Mouse (Mus musculus): ENCODE results near the gene Vim.

Vim gene

GRCm38 (mm10) chr2:13573408-13574065 lies at the start of gene Vim:
TSS of gene Vim (plus strand) at chr2:13573927.
- DNase-seq: peak; percentile 26

GRCm38 (mm10) chr2:13526205-13526604 lies 47.5 kb upstream of the Vim start:
- DNase-seq: no peak

- no peak for DNase-seq
These were observed 46.6 kb upstream of the Vim start for GRCm38 (mm10) chr2:13527125-13527524.

GRCm38 (mm10) chr2:13527531-13527930 lies 46.2 kb upstream of the Vim start:
- DNase-seq: no peak

- no peak for DNase-seq
These were observed 44.3 kb upstream of the Vim start for GRCm38 (mm10) chr2:13529253-13529933.

- no peak for DNase-seq
These were observed 43.1 kb upstream of the Vim start for GRCm38 (mm10) chr2:13530639-13531038.

- DNase-seq: no peak
These were observed 37.0 kb upstream of the Vim start for GRCm38 (mm10) chr2:13536747-13537146.

GRCm38 (mm10) chr2:13537733-13538132 lies 36.0 kb upstream of the Vim start:
- DNase-seq: no peak

- no peak for DNase-seq
These were observed 35.5 kb upstream of the Vim start for GRCm38 (mm10) chr2:13538258-13538657.

- DNase-seq: no peak
These were observed 34.9 kb upstream of the Vim start for GRCm38 (mm10) chr2:13538704-13539377.

- DNase-seq: no peak
These were observed 33.9 kb upstream of the Vim start for GRCm38 (mm10) chr2:13539860-13540259.

- no peak for DNase-seq
These were observed 30.1 kb upstream of the Vim start for GRCm38 (mm10) chr2:13543519-13544124.

GRCm38 (mm10) chr2:13544193-13544824 lies 29.4 kb upstream of the Vim start, which contains the start of gene Trdmt1:
TSS of gene Trdmt1 (minus strand) at chr2:13544668.
- DNase-seq: peak; percentile 80

- DNase-seq: no peak
These were observed 25.0 kb upstream of the Vim start for GRCm38 (mm10) chr2:13548749-13549148.

GRCm38 (mm10) chr2:13553966-13554365 lies 19.8 kb upstream of the Vim start:
- DNase-seq: no peak

GRCm38 (mm10) chr2:13556239-13556638 lies 17.5 kb upstream of the Vim start:
- DNase-seq: no peak

- no peak for DNase-seq
These were observed 16.3 kb upstream of the Vim start for GRCm38 (mm10) chr2:13557145-13558030.

- DNase-seq: no peak
These were observed 15.0 kb upstream of the Vim start for GRCm38 (mm10) chr2:13558607-13559262.

GRCm38 (mm10) chr2:13559303-13559702 lies 14.4 kb upstream of the Vim start:
- DNase-seq: no peak

GRCm38 (mm10) chr2:13559729-13560128 lies 14.0 kb upstream of the Vim start:
- no peak for DNase-seq

GRCm38 (mm10) chr2:13560396-13560795 lies 13.3 kb upstream of the Vim start:
- DNase-seq: no peak

Data from right cerebral cortex, adult 18-20 months (tissue).